Mouse (Mus musculus) fat pad, adult 2 months (tissue): ENCODE measurements around the gene Rsph1.

Experiments used
- DNase-seq: peaks from one replicate; pipeline ENCODE4 v3.0.0-alpha.2; 2011; ENCODE audit warnings: low read depth, low spot score; ENCODE audit errors: extremely low read depth

The Rsph1 gene

GRCm38 (mm10) chr17:31276922-31277918 is at the start of gene Rsph1:
Rsph1 (minus strand) TSS chr17:31277383.
- DNase-seq = no peak

GRCm38 (mm10) chr17:31326220-31326852 is 49.2 kb upstream of the Rsph1 start:
- no peak for DNase-seq

DNA sequence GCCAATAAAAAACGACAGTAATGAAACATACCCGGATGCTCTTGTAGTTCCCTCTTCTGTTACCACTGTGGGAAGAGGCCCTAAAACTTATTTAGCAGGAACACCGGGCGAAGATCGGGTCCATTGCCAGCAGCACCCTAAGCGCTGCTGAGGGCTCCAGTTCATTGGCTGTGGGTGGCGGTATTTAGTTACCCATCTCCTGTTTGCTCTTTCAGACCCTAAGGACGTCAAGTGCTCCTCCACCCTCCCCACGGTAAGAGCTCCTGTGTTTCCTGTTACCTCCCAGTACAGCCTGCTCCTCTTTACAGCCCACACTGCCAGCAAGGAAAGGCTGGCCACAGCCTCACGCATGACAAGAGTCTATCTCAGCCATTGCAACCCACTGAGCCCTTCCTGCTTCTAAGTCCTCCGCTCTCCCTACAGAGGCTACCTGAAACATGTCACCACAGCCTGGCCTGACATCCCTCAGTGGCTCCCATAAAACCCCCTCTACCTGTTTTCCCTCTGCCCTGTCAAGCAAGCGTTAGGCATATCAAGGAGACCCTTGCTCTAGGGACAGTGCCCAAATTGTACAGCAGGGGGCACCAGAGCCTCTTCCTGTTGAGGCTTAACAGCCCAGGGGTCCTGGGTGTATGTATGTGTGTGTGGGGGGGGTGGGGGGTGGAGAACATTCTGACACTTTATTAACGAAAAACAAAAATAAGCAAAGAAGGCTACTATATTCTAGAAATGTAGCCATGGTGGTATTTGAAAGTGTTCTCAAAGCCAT is 48.5 kb upstream of the Rsph1 start:
- DNase-seq = no peak

- DNase-seq = no peak
Observed at GRCm38 (mm10) chr17:31324227-31324626, 47.0 kb upstream of the Rsph1 start.

GRCm38 (mm10) chr17:31323379-31323778 is 46.2 kb upstream of the Rsph1 start:
- DNase-seq = no peak

GRCm38 (mm10) chr17:31322446-31322845 is 45.3 kb upstream of the Rsph1 start:
- DNase-seq = no peak

DNA sequence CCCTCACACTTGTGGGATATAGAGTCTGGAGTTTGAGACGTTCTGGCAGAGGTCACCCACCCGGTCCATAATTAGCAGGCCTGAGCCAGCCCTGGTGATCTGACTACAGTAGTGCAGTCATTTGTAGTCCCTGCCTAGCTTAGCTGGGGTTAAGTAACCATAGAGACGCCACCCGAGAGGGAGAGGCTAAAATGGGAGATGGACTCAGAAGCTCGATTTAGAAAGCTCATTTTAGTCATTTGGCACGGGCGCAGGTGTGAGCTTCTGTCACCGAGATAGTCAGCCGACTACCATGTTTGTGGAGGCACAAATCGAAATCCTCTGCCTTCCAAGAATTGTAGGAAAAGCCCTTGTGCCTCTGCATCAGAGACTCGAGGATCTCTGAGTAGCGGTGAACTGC is 44.2 kb upstream of the Rsph1 start:
- DNase-seq = no peak

DNA sequence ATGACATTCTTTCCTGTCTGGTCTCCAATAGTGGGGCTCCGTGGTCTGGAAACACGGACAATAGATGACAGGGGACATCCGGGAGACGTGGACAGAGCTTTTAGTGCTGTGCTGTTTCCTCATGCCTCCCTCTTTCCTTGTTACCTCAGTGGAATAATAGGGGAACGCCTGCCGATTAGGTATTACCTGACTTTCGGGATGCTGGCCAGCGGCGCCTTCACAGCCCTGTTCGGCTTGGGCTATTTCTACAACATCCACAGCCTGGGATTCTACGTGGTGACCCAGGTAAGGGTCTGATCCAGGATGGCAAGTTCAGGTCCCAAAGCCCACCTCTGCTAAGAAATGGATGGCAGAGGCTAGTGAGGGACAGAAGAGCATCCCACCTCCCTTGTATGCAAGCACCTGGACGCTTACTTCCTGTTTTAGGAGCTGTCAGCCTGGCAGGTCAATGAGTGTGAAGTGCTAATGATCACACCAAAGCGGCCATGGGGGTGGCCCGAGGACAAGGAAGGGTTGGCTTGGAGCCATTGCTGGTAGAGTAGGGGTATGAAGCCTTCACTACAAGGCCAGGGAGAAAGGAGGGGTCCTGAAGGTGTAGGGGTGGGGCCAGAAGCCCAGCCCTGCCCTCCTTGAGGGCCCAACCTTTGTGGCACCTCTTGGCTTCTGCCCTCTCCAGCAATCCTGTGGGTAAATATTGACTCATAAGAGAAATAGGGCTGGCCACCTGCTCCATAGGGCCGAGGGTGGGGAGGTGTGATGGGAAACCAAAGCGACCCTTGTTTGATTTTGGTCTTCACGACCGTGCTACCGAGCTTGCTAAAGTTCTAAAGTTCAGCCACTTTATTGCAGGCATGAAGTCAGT is 42.0 kb upstream of the Rsph1 start:
- no peak for DNase-seq

DNA sequence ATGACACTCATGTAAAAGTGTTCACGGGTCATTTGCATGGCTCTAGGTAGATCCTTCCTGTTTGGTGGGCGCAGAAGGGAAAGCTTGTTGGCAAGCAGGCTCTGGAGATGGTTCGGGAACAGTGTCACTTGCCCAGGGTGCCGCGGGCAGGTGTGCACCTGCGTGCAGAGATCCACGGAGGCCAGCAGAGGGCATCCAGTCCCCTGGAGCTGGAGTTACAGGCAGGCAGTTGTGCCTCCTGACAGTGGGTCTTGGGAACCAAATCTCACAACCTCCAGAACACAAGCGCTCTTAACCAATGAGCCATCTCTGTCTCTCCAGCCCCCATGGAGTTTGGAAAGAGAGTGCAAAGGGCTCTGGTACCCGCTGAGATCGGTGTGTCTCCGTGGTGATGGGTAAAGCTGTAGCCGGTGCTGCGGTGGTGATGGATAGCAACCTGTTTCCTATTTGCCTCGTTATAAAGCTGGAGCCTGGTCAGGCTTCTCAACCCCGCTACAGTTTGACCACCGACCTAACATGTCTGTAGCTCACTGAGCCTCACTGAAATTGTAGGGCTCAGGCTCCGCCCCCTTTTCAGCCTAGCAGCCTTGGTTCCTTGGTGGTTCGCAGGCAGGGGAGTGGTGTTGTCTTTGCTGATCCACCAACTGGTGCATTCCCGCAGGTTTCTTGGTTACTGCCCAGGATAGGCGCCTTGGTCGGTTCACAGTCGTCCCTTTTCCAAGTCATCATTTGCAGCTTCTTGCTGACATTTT is 40.5 kb upstream of the Rsph1 start:
- no peak for DNase-seq

GRCm38 (mm10) chr17:31316998-31317397 is 39.8 kb upstream of the Rsph1 start:
- DNase-seq = no peak

DNA sequence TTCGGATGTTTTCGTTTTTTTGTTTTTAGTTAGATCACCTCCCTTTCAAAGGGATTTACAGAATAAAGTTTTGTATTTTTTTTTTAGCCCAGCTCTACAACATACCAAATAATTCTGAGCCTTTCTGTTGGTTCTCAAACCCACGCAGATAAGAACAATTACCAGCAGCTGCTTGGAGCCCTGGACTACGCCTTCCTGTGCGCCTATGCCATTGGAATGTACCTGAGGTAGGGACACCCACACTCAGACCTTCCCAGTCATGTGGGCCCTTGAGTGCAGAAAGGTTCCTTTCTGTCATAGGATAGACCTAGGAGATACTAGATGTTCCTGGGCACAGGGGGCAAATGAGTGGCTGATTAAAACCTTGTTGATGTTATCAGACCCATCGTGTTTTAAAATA is 38.8 kb upstream of the Rsph1 start:
- no peak for DNase-seq

GRCm38 (mm10) chr17:31315046-31315792 is 38.0 kb upstream of the Rsph1 start:
- no peak for DNase-seq

GRCm38 (mm10) chr17:31312648-31313047 is 35.5 kb upstream of the Rsph1 start:
- DNase-seq = no peak

GRCm38 (mm10) chr17:31311047-31311446 is 33.9 kb upstream of the Rsph1 start:
- no peak for DNase-seq

GRCm38 (mm10) chr17:31309281-31309793 is 32.2 kb upstream of the Rsph1 start:
- no peak for DNase-seq

DNA sequence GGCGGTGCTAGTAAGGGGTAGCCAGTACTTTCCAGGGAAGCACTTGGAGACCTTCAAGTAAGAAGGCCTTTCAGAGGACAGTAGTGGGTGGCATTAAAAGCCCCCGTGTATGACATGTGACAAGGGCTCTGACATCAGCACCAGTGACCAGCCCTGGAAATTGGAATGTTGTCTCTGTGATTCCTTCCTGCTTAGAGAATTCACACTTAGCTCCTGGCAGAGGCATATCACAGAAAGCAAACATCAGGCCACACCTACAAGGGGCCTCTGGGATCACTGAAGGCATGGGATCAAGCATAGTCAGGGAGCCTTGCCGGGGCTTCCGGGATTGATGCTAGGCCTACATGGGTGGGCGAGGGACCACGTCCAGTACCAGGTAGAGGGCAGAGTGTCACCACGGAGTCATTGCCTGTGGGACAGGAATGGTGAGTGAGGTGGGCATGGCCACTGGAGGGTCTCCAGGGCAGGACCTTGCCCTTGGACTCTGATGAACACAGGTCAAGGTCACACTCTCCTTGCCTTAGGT is 31.2 kb upstream of the Rsph1 start:
- no peak for DNase-seq

DNA sequence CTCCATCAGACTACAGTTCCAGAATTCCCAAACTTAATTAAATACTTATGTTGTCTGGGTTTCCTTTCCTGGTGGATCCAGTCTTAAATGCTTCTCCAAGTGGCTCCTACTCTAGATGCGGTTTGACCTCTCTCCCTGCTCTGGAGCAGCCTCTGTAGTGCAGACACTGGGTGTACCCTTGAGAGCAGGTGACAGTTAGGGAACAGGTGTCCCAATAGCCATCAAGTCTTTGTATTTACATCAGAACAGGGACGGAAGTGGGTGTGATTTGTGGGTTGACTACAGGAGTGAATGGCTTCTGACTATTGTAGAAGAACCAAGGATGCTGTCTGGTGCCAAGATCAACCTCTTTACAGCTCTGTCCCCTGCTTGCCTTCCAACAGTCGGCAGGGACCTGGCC is 30.6 kb upstream of the Rsph1 start:
- DNase-seq = no peak

DNA sequence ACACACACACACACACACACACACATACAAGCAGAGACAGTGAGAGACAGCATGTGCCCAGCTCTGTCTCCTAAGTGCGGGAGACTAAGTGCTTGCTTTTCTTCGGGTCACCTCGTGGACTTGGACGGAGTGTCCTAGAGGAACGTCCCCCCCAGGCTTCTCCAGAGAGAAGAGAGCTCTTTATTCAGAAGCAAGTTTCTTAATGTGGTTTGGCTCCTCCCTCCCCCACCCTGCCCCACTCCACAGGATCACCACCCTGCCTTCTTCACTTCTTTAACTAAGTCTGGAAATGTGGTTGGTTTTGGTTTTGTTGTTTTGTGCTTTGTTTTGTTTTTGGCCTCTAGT is 28.6 kb upstream of the Rsph1 start:
- DNase-seq = no peak
